Mouse (Mus musculus) left cerebral cortex, adult 8-10 months (tissue): ENCODE measurements around the gene Nptn. TPM values are rescaled to one million over a fixed set of nuclear protein-coding genes. Genes with fewer than 3 reads are reported as not detected.

Experiments used
- DNase-seq, 2 experiments: peaks; one replicate each; pipeline ENCODE4 v3.0.0; 2022; ENCODE audit warnings: low spot score in 2 of 2
- total RNA-seq, 4 experiments: library from RNA; stranded (reverse); gene quantifications; 2 replicates each; pipeline ENCODE4 v1.2.4; 2022

Gene Nptn
- total RNA-seq, 4 experiments from 2014 or later, result 856 to 995 (median 934) TPM

- no peak for DNase-seq
Observed at GRCm38 (mm10) chr9:58683372-58683771, 101.3 kb downstream of the Nptn start.

GRCm38 (mm10) chr9:58685290-58685689, 103.2 kb downstream of the Nptn start:
- no peak for DNase-seq

- DNase-seq, result no peak
Observed at GRCm38 (mm10) chr9:58688076-58688475, 106.0 kb downstream of the Nptn start.

GRCm38 (mm10) chr9:58690701-58691100, 108.7 kb downstream of the Nptn start:
- no peak for DNase-seq

GRCm38 (mm10) chr9:58691471-58691870, 109.4 kb downstream of the Nptn start:
- no peak for DNase-seq

DNA sequence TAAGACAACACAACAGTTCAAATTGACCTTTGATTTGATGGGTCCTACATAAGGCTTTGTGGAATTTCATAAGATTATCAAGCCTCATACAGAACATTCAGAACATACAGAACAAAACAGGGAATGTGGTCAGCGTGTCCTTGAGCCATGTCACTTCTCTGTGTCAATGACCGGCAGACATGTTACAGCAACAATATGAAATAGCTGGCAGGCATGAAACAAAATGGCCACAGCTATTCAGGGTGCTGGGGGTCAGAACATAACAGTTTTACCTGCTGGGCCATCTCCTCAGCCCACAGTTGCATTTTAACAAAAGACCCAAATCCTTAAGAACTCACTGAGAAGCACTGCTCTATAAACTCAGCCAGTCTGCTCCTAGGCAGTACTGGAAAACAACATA, 116.4 kb downstream of the Nptn start:
- DNase-seq, result no peak

DNA sequence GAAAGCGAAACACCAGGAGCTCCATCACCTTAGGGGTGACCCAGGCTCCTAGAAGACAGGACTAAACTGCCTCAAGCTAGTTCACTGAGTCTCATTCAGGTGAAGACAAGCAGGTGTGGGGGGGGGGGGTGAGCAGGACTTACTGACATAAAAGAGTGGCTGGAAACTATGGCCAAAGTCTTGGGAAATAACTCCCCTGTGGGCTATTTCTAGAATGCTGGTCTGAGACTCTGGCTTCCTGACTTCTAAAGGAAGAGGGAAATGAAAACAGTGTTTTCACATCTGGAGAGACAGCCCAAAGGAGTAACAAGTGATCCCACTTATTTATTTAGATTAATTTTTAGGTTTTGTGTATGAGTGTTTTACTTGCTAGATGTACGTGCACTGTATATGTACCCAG, 119.7 kb downstream of the Nptn start:
- no peak for DNase-seq

DNA sequence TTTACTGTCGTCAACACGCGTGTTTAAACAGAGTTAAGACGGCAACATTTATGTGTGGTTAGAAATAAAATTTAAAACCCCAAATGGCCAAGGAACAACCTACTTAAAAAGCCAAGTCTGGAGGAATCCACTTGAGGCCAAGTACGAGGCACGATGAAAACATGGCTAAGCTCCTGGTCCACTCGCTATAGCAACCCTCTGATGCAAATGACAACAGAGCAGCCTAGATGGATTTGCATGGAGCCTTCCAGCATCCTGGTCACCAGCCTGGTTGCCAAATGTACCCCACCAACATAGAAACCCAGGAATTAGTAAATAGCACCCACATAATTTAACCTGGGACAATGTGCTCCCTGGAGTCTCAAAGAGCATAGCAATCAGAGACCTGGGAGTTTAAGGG, 121.7 kb downstream of the Nptn start:
- DNase-seq, result no peak

DNA sequence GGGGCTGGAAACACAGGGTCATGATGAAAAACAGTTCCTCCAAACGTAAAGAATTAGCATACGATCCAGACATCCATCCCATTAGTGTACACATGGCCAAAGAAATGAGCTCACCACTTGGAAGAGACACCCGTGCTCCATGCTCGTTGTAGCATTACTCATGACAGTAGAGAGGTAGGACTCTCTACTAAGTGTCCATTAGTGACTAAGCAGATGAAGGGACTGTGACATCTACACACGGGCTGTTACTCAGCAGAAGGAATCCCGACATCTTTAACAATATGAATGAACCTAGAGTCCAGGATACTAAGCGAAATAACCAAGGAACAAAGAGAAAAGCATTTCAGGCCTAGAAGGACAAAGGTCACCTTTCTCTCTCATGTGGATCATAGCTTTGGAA, 124.0 kb downstream of the Nptn start:
- no peak for DNase-seq

Other genes with a start within 250 kb of the Nptn start
- gene Tbc1d21, start 211.8 kb upstream of the Nptn start, total RNA-seq, result not detected
- gene Insyn1, start 93.6 kb upstream of the Nptn start, total RNA-seq, result 100 to 1,000 TPM; 194 to 230 (median 210) TPM
- 1 to 10 TPM; 7.8 to 9.5 (median 8.7) TPM for gene Cd276, start 26.8 kb upstream of the Nptn start, total RNA-seq
- gene Rec114, start 161.7 kb downstream of the Nptn start, total RNA-seq, result not detected
- 1 to 10 TPM; 4.8 to 6.2 (median 5.5) TPM for gene Hcn4, start 241.2 kb downstream of the Nptn start, total RNA-seq